Mouse (Mus musculus): ENCODE results near the gene Klc2. TPM values are rescaled to one million over a fixed set of nuclear protein-coding genes. Genes with fewer than 3 reads are reported as not detected.

The Klc2 gene
- polyA plus RNA-seq, 1 experiment from 2014 or later = 80.2 TPM

GRCm38 (mm10) chr19:5057876-5058775, 60.2 kb downstream of the Klc2 start:
- H3K4me1 ChIP-seq (replicated peaks) = peaks cover 31% of the 10 kb centered on the region
- H3K9ac ChIP-seq = no peak overlapping the region
- no peaks in the 10 kb centered on the region for H3K9me3 ChIP-seq
- H3K27ac ChIP-seq (replicated peaks) = no peak overlapping the region
- peaks cover 26% of the 10 kb centered on the region for H3K27me3 ChIP-seq
- H3K36me3 ChIP-seq = no peaks in the 10 kb centered on the region
- 21% methylated on average over 16 of the region's 16 CpGs for WGBS
- H3K4me2 ChIP-seq = no peak overlapping the region
- ATAC-seq (ENCODE audit: low read depth) = no peak
- no peak overlapping the region for H3K4me3 ChIP-seq

Other genes with a start within 250 kb of the Klc2 start
- 3.1 and 3.2 TPM in 2 replicates for gene Actn3, start 240.7 kb downstream of the Klc2 start, polyA plus RNA-seq (2015; fragmentation: Nextera tagmentation; extraction: Ambion mirVana)
- 19.5 and 22.1 TPM in 2 replicates for gene Zdhhc24, start 239.9 kb downstream of the Klc2 start, polyA plus RNA-seq (2015; fragmentation: Nextera tagmentation; extraction: Ambion mirVana)
- 7.6 and 9.4 TPM in 2 replicates for gene Bbs1, start 211.9 kb downstream of the Klc2 start, polyA plus RNA-seq (2015; fragmentation: Nextera tagmentation; extraction: Ambion mirVana)
- gene Dpp3, start 190.3 kb downstream of the Klc2 start, polyA plus RNA-seq (2015; fragmentation: Nextera tagmentation; extraction: Ambion mirVana) = 109 and 120 TPM in 2 replicates
- gene Peli3, start 175.4 kb downstream of the Klc2 start, polyA plus RNA-seq (2015; fragmentation: Nextera tagmentation; extraction: Ambion mirVana) = 8.1 and 9.3 TPM in 2 replicates
- gene Mrpl11, start 156.4 kb downstream of the Klc2 start, polyA plus RNA-seq (2015; fragmentation: Nextera tagmentation; extraction: Ambion mirVana) = 105 and 117 TPM in 2 replicates
- 0.12 and 0.25 TPM in 2 replicates for gene Npas4, start 128.2 kb downstream of the Klc2 start, polyA plus RNA-seq (2015; fragmentation: Nextera tagmentation; extraction: Ambion mirVana)
- 7.9 TPM in 2 replicates for gene Slc29a2, start 94.7 kb downstream of the Klc2 start, polyA plus RNA-seq (2015; fragmentation: Nextera tagmentation; extraction: Ambion mirVana)
- 61.1 and 64.5 TPM in 2 replicates for gene B4gat1, start 79.7 kb downstream of the Klc2 start, polyA plus RNA-seq (2015; fragmentation: Nextera tagmentation; extraction: Ambion mirVana)
- 3.1 and 5.1 TPM in 2 replicates for gene AC124502.3, start 79.7 kb downstream of the Klc2 start, polyA plus RNA-seq (2015; fragmentation: Nextera tagmentation; extraction: Ambion mirVana)
- gene Brms1, start 77.2 kb downstream of the Klc2 start, polyA plus RNA-seq (2015; fragmentation: Nextera tagmentation; extraction: Ambion mirVana) = 43.5 and 51.7 TPM in 2 replicates
- gene Rin1, start 68.1 kb downstream of the Klc2 start, polyA plus RNA-seq (2015; fragmentation: Nextera tagmentation; extraction: Ambion mirVana) = 1.4 TPM in 2 replicates
- gene Cd248, start 50.5 kb downstream of the Klc2 start, polyA plus RNA-seq (2015; fragmentation: Nextera tagmentation; extraction: Ambion mirVana) = 26.3 and 28.2 TPM in 2 replicates
- 8.4 and 10.1 TPM in 2 replicates for gene Tmem151a, start 33.0 kb downstream of the Klc2 start, polyA plus RNA-seq (2015; fragmentation: Nextera tagmentation; extraction: Ambion mirVana)
- 51.3 and 67.5 TPM in 2 replicates for gene Yif1a, start 30.0 kb downstream of the Klc2 start, polyA plus RNA-seq (2015; fragmentation: Nextera tagmentation; extraction: Ambion mirVana)
- 267 and 318 TPM in 2 replicates for gene Cnih2, start 20.0 kb downstream of the Klc2 start, polyA plus RNA-seq (2015; fragmentation: Nextera tagmentation; extraction: Ambion mirVana)
- gene Rab1b, start 11.5 kb downstream of the Klc2 start, polyA plus RNA-seq (2015; fragmentation: Nextera tagmentation; extraction: Ambion mirVana) = 211 and 234 TPM in 2 replicates
- 36.3 and 41.0 TPM in 2 replicates for gene Pacs1, start 154.6 kb upstream of the Klc2 start, polyA plus RNA-seq (2015; fragmentation: Nextera tagmentation; extraction: Ambion mirVana)
- 344 and 351 TPM in 2 replicates for gene Sf3b2, start 176.9 kb upstream of the Klc2 start, polyA plus RNA-seq (2015; fragmentation: Nextera tagmentation; extraction: Ambion mirVana)
- 34.1 and 34.6 TPM in 2 replicates for gene Gal3st3, start 179.8 kb upstream of the Klc2 start, polyA plus RNA-seq (2015; fragmentation: Nextera tagmentation; extraction: Ambion mirVana)
- gene Catsper1, start 217.2 kb upstream of the Klc2 start, polyA plus RNA-seq (2015; fragmentation: Nextera tagmentation; extraction: Ambion mirVana) = not detected in 2 replicates
- gene Cst6, start 231.0 kb upstream of the Klc2 start, polyA plus RNA-seq (2015; fragmentation: Nextera tagmentation; extraction: Ambion mirVana) = 8.9 and 9.7 TPM in 2 replicates
- gene Eif1ad, start 248.2 kb upstream of the Klc2 start, polyA plus RNA-seq (2015; fragmentation: Nextera tagmentation; extraction: Ambion mirVana) = 51.1 and 55.2 TPM in 2 replicates
- gene Banf1, start 248.6 kb upstream of the Klc2 start, polyA plus RNA-seq (2015; fragmentation: Nextera tagmentation; extraction: Ambion mirVana) = 311 and 317 TPM in 2 replicates

Measured in neural tube, embryonic 13.5 days (tissue).